Mouse (Mus musculus) T-helper 1 cell (primary cell): ENCODE results near the gene Prkci.

Experiments
- in situ Hi-C: fragments of 300-600 bp; cut with MboI, MseI; formaldehyde crosslinking; loops from one replicate; pipeline ENCODE4 v1.15.1; 2025; ENCODE audit warnings: high pct_unique_total_duplicates

Gene Prkci

DNA sequence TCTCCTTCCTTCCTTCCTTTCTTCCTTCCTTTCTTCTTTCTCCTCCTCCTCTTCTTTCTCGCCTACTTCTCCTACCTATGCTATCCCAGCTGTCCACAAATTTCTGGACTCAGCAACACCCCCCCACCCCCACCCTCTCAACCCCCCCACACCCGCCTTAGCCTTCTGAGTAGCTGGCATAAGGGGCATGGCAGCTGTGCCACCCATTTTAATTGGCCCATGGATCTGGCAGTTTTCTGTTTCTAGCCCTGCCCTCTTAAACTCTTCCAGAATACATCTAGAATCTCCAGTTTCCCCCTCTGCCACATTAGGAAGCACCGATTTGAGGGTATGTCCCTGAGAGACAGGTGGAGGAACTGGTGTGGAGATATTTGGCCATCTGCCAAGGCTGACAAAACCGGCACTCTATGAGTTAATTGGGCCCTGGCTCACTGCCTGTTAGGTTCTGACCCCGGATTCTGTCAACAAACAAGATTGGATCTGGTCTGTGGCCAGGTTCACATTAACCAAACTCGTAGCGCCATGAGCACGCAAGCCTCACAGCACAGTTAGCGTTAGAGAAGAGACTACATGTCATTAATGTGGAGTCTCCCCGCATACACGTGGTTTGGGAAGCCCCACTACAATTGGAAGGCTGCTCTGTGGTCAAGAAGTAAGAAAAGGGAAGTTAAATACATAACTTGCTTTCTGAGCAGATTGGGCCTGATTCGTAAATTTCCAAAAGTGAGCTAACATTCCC is 88.1 kb downstream of the Prkci start:
- in situ Hi-C loops = no loop called here

DNA sequence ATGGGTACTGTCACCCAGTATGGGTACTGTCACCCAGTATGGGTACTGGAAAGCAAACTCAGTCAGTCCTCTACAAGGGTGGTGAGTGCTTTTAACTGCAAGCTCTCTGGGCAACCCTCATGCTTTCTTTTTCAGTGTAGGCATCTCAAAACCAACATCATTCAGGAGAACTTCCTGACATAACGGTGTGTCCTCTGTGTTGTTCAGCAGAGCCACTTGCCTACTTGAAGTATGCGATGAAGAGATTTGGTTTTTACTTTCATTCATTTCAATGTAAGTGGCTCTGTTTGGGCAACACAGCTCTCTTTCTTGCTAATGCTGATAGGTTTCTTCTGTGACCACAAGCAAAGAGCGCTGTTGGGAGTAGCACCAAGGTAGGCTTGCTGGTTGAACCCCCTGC is 89.5 kb downstream of the Prkci start:
- in situ Hi-C loops = no loop called here

DNA sequence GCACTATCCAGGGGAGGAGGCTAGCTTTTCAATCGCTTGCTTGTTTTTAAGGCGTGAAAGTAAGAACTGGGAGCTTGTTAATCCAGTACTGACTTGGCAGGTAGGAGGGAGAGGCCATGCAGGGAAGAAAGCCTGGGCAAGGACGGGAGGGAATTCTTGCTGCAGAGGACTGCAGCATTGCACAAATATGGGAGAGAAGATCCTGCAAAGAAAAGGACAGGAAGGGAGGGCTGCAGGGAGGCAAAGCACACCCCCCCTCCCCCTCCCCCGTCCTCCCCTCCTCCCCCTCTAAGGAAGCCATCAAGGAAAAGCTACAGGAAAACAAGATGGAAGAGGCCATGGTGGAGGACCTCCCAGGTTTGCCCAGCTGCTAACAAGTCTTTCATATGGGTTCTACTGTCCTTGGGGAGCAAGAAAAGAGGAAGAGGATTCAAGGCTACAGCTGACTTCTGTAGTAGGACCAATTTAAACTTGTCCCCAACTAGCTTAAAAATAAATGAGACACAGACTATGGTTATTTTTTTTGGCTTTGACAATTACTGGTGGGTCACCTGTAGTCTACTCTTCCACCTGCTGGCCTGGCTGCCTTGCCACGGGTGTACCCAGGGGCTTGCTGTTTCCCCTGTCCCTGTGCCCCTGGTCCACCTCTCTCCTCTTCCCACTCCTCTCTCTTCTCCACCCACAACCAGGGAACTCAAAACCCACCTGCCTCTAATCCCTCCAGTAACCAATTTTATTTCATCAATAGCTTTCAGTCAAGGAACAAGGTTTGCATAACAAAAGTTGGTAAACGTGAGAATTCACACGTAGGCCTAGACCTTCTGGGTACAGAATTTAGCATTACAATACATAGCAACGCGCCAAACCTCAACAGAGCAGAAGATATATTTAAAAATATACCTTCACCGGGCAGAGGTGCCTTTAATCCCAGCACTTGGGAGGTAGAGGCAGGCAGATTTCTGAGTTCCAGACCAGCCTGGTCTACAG is 93.5 kb downstream of the Prkci start:
- in situ Hi-C loops = no loop called here

DNA sequence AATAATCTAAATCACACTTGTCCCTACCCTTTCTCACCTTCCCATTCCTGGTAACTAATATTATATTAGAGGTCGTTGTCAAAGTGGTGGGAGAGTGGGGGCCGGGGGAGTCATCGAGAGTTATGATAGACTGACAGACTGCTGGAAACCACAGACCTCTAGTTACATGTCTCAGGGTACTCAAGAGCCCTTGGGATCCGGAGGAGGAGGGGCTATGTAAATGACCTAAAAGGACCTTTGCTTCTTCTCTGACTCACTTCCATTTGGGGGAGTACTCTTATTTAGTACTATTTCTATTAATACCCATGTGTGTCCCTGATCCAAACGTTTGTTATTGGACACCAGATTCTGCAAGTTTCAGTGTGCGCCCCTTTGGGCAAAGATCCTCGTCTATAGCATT is 94.4 kb downstream of the Prkci start:
- in situ Hi-C loops = no loop called here

DNA sequence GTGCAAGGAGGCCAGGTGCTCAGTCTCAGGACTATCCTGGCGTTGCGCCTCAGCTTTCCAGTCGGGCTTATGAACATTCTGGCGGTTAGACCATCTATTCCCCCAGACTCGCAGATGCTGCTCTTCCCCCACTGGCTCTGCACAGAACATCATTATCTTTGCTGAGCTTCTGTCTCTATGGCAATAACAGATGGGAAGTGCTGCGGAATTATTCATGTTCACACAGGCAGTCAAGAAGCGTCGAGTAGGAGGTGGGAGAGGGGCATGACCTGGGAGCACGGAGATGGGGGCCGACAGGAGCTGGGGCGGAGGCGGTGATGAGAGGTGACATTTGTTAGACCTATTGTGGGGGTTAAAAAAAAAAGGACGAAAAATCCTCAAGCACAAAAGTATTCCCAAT is 97.6 kb downstream of the Prkci start:
- in situ Hi-C loops = no loop called here

DNA sequence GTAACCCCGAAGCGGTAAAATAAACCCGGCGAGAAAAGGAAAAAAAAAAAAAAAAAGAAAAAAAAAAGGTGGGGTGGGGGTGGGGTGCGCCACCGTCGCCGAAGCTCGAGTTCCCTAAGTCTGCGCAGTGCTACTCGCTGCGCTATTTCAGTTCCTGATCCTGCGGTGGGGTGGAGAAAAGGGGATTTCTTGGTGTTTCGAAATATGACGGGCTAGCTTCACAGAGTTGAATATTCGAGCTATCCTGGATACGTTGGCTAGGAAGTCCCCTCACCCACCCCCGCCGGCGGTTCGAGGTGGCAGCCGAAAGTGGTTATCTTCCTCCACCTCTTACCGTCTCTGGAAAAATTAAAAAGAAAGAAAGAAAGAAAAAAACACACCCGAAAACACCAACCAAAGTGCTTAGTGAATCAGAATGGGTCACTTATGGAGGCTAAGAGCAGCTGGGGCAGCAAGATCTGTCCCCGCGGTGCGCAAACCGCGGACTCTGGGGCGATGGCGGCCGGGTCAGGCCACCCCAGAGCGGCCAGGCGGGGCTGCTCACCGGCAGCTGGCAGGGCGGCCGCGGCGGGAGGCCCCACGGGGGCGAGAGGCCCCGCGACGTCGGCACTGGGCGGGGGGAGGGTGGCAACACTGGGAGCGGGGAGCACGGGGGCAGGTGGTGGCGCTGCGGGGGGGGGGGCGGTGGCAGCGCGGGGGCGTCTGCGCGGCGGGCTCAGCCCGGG is 98.2 kb downstream of the Prkci start:
- in situ Hi-C loops = no loop called here

DNA sequence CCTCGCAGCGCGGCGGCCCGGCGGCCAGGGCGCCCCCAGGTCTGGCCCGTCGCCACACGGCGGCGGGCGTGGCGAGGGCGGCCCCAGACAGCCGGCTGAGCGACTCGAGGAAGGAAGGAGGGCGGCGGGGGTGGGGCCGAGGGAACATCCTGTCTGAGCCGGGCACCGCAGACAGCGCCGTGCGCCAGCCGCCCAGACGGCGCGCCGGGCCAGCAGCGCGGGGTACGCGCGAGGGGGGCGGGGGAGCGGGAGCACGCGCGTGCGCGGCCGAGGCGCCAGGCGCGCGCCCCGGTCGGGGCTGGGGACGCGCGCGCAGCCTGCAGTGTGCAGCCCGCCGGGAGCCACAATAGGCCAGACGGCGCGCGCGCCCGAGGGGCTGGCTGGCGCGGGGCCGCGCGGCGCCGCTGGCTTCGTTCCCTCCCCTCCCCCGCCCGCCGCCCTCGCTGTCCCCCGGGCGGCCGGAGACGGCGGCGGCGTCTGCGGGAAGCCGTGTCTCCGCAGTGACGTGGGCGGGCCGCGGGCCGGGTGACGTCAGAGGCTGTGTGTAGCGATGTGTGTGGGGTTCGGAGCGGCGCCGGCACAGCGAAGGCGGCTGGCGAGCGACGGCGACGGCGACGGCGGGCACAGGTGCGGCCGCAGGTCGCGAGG is 99.1 kb downstream of the Prkci start, which contains the start of gene Skil:
TSS of gene Skil (plus strand) at position 528 of the 648 bp plus-strand sequence.
- in situ Hi-C loops = no loop called here

DNA sequence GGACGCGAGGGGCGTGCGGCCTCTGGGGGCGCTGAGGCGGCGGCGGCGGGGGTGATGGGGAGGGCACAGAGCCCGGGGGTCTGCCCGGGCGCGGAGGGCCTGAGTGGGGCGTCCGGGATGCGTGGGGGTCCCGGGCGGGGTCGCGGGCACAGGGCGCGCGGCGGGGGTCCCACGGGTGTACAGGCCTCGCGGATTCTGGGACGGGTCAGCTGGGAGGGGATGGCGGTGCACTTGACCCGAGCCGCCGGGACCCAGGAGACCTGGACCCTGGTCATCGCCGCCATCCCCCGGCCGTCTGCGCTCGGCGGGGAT is 99.6 kb downstream of the Prkci start:
- in situ Hi-C loops = no loop called here

DNA sequence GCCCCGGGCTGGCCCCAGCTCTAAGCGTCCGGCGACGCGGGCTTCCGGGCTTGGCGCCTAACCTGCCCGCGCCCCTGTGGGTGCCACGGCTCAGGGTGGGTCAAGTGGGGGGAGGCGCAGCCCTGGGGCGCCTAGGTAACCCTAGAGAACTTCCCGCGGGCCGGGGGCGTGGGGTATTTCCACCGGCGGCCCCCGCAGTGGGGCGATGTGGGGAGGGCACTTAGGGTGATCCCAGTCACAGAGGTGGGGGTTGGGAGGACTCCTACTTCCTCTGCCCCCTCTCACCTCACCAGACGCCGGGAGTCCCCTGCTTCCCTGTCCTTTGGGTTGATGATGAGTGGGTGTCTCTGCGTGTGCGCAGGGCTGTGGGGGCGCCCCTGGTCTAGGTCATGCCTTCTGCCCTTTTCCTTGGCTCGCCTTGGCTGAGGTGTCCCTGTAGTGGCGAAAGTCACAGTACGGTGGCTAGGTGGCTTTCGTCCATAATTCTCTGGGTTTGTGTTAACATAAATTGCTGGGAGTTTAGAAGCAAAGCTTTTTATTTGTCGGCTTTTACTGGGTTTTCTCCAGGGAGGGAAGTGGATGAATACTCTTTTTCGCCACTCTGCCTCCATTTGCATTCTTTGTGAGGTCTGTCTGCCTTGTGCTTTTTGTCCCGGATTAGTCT is 100.1 kb downstream of the Prkci start:
- in situ Hi-C loops = no loop called here

DNA sequence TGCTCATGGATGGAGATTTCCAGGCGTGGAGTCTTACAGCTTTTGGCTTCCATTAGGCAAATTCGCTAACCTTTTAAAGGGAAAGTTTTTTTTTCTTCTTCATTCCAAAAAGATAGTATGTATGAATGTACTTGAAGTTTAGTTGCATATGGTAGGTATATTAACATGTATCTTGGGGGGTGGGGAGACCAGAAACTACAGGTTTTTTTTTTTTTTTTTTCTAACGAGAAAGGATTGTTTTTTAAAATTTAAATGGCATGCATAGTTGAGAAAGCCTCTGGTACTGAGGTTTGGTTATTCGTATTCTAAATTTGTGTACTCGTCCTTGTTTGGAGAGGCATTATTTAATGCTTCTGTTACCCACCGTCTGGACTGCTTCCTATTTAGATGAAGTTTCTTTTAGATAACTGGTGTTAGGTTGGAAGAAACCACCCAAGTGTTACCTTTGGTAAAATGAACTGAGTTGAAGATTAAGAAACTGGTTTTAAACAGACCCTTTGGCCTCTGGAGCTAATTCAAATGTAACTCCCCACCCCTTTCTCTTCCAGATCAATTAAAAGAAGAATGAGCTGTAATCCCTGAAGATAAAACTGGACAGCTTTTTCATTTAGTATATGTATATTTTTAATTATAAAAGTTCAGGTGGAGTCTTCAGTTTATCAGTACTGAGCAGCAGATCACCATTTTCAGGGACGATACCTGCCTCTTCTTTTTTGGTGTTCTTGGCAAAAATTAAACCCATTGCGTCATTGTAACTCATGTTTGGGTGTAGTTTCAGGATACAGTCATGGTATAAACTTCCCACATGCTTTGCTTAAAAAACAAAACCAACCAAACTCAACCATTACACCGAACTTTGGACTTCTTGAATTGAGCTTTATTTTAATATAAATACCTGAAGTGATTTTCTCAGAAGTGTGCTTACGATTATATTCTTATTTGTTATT is 100.9 kb downstream of the Prkci start:
- in situ Hi-C loops = no loop called here

DNA sequence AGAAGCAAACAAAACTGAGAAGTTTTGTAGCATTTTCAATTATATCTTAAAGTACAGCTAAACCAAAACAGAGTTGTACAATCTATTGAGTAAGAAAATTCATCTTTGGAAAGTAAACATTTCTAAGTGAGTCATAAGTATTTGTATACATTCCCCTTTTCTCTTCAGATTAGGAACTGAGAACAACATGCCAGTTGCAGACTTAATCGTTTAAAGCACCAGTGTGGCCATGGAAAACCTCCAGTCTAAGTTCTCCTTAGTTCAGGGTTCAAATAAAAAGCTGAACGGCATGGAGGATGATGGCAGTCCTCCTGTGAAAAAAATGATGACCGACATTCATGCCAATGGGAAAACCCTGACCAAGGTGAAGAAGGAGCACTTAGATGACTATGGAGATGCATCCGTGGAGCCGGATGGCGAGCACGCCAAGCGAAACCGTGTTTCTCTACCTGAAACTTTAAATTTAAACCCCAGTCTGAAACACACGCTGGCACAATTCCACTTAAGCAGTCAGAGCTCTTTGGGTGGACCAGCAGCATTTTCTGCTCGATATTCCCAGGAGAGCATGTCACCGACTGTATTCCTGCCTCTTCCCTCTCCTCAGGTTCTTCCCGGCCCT is 101.7 kb downstream of the Prkci start:
- in situ Hi-C loops = no loop called here

DNA sequence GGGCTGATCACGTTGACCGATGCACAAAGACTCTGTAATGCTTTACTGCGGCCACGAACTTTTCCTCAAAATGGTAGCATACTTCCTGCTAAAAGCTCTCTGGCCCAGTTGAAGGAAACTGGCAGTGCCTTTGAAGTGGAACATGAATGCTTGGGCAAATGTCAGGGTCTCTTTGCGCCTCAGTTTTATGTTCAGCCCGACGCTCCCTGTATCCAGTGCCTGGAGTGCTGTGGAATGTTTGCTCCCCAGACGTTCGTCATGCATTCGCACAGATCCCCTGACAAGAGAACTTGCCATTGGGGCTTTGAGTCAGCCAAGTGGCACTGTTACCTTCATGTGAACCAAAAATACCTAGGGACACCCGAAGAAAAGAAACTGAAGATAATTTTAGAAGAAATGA is 102.4 kb downstream of the Prkci start:
- in situ Hi-C loops = no loop called here

DNA sequence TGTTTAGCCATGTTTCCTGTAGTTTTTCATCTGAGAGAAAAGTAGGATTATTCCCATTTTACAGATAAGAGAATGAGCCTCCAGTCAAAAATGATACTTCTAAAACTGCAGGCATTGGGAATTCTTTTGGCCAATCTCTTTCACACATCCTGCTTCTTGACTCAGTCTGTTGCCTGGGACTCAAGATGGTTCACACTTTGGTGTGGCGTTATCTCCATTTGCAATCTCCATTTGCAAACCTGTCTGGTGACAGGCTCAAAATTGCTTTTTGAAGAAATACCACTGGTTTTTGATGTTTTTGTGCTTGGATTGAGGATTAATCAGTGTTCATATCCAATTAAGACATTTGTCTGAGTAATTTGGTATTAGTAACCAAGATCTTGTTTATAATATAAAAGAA is 103.0 kb downstream of the Prkci start:
- in situ Hi-C loops = no loop called here

DNA sequence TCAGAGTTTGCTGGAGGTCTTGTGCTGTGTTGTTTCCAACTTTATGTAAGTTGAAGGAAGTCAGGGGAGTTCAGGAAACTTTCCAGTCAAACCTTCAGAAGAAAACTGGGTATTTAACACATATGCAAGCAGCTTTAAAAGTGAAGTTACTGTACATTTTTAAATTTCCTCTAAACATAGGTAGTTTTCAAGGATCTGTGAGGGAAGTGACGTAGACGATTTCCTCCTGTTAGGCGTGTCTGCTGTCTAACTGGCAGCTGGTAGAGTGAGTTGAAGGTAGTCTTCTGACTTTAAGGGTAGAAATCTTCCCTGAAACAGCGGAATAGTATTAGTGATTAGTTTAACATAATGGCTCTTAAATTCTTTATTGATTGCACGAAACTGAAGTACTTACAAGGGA is 104.5 kb downstream of the Prkci start:
- in situ Hi-C loops = loop anchor here (10.0 kb wide), 1 partner anchor 1305 kb away; no protein-coding TSS in a partner anchor

DNA sequence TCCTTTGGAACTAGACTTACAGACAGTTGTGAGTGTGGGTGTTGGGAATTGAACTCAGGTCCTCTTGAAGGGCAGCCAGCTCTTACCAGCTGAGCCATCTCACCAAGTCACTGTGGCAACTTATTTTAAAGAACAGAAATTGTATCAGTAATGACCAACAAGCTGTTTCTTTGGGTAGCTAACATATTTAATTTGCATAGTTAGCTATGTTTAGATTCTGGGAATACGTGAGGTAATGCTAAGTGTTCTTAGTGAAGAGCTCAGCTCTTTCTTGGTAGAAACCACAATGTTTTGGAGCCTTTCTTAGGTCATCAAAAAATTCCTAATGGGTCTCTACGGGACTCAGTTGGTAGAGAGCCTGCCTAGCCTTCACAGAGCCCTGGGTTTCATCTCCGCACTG is 105.3 kb downstream of the Prkci start:
- in situ Hi-C loops = loop anchor here (10.0 kb wide), 1 partner anchor 1304 kb away; no protein-coding TSS in a partner anchor
